Mouse (Mus musculus) megakaryocyte progenitor cell, adult 5-6 weeks (primary cell): ENCODE measurements around the gene Pdzd3. TPM values are rescaled to one million over a fixed set of nuclear protein-coding genes. Genes with fewer than 3 reads are reported as not detected.

Experiments used
- ATAC-seq: replicated peaks from 2 replicates; pipeline ENCODE4 v1.8.0; 2016; ENCODE audit warnings: mild to moderate bottlenecking, moderate TSS enrichment, inconsistent platforms; ENCODE audit not compliant: poor library complexity
- total RNA-seq, 2 experiments: library from RNA; stranded (forward) in 1 of 2; stranded (reverse) in 1 of 2; fragments of 157-497, 149-512 nt in 1 of 2; fragments of 200-1000 nt in 1 of 2; gene quantifications; 2 replicates each; pipeline versions ENCODE4 v1.2.3 to v1.2.4; 2015 to 2017

Gene Pdzd3
- total RNA-seq, 2 experiments from 2014 or later, result 0.35 TPM; not detected in 1

- no peak for ATAC-seq
Observed at GRCm38 (mm10) chr9:44209416-44209815, 41.9 kb downstream of the Pdzd3 start.

- no peak for ATAC-seq
Observed at GRCm38 (mm10) chr9:44207840-44208239, 43.4 kb downstream of the Pdzd3 start.

- ATAC-seq, result no peak
Observed at GRCm38 (mm10) chr9:44200458-44200857, 50.8 kb downstream of the Pdzd3 start.

- no peak for ATAC-seq
Observed at GRCm38 (mm10) chr9:44199580-44199979, 51.7 kb downstream of the Pdzd3 start.

- ATAC-seq, result no peak
Observed at GRCm38 (mm10) chr9:44199166-44199565, 52.1 kb downstream of the Pdzd3 start.

Other genes with a start within 250 kb of the Pdzd3 start
- gene Thy1, start 208.1 kb downstream of the Pdzd3 start, total RNA-seq (2015), result 0.32 and 1.1 TPM in 2 replicates
- gene Thy1, start 208.1 kb downstream of the Pdzd3 start, total RNA-seq (2017), result 0.21 and 1.2 TPM in 2 replicates
- gene Usp2, start 184.4 kb downstream of the Pdzd3 start, total RNA-seq (2015), result 5.5 and 16.4 TPM in 2 replicates
- 2.5 and 5.3 TPM in 2 replicates for gene Usp2, start 184.4 kb downstream of the Pdzd3 start, total RNA-seq (2017)
- gene Mfrp, start 149.7 kb downstream of the Pdzd3 start, total RNA-seq (2015), result not detected in 2 replicates
- gene Mfrp, start 149.7 kb downstream of the Pdzd3 start, total RNA-seq (2017), result 0.12 TPM in 1 of 2 replicates, not detected in the other
- not detected in 2 replicates for gene C1qtnf5, start 144.2 kb downstream of the Pdzd3 start, total RNA-seq (2015)
- gene C1qtnf5, start 144.2 kb downstream of the Pdzd3 start, total RNA-seq (2017), result not detected in 2 replicates
- not detected in 2 replicates for gene Gm49380, start 138.0 kb downstream of the Pdzd3 start, total RNA-seq (2015)
- not detected in 2 replicates for gene Gm49380, start 138.0 kb downstream of the Pdzd3 start, total RNA-seq (2017)
- gene Rnf26, start 138.0 kb downstream of the Pdzd3 start, total RNA-seq (2015), result 47.7 and 59.6 TPM in 2 replicates
- 19.1 and 21.2 TPM in 2 replicates for gene Rnf26, start 138.0 kb downstream of the Pdzd3 start, total RNA-seq (2017)
- gene Mcam, start 117.0 kb downstream of the Pdzd3 start, total RNA-seq (2015), result 0.12 TPM in 1 of 2 replicates, not detected in the other
- 0.14 TPM in 1 of 2 replicates, not detected in the other for gene Mcam, start 117.0 kb downstream of the Pdzd3 start, total RNA-seq (2017)
- 106 and 109 TPM in 2 replicates for gene Cbl, start 17.4 kb downstream of the Pdzd3 start, total RNA-seq (2015)
- 28.9 and 45.7 TPM in 2 replicates for gene Cbl, start 17.4 kb downstream of the Pdzd3 start, total RNA-seq (2017)
- gene Ccdc153, start 10.8 kb downstream of the Pdzd3 start, total RNA-seq (2015), result not detected in 2 replicates
- not detected in 2 replicates for gene Ccdc153, start 10.8 kb downstream of the Pdzd3 start, total RNA-seq (2017)
- 4.1 and 4.7 TPM in 2 replicates for gene Nlrx1, start 17.1 kb upstream of the Pdzd3 start, total RNA-seq (2015)
- gene Nlrx1, start 17.1 kb upstream of the Pdzd3 start, total RNA-seq (2017), result 3.4 and 8.3 TPM in 2 replicates
- gene Abcg4, start 37.1 kb upstream of the Pdzd3 start, total RNA-seq (2015), result 3.9 and 7.4 TPM in 2 replicates
- gene Abcg4, start 37.1 kb upstream of the Pdzd3 start, total RNA-seq (2017), result 1.6 and 2.5 TPM in 2 replicates
- gene Hinfp, start 54.2 kb upstream of the Pdzd3 start, total RNA-seq (2015), result 13.4 and 17.6 TPM in 2 replicates
- gene Hinfp, start 54.2 kb upstream of the Pdzd3 start, total RNA-seq (2017), result 17.4 and 20.4 TPM in 2 replicates
- gene C2cd2l, start 68.8 kb upstream of the Pdzd3 start, total RNA-seq (2015), result 3.9 and 13.2 TPM in 2 replicates
- 2.4 and 5.3 TPM in 2 replicates for gene C2cd2l, start 68.8 kb upstream of the Pdzd3 start, total RNA-seq (2017)
- gene Dpagt1, start 74.5 kb upstream of the Pdzd3 start, total RNA-seq (2015), result 50.3 and 54.8 TPM in 2 replicates
- 18.9 and 21.0 TPM in 2 replicates for gene Dpagt1, start 74.5 kb upstream of the Pdzd3 start, total RNA-seq (2017)
- gene H2afx, start 83.2 kb upstream of the Pdzd3 start, total RNA-seq (2015), result 109 and 111 TPM in 2 replicates
- gene H2afx, start 83.2 kb upstream of the Pdzd3 start, total RNA-seq (2017), result 270 and 329 TPM in 2 replicates
- 123 and 124 TPM in 2 replicates for gene Hmbs, start 92.8 kb upstream of the Pdzd3 start, total RNA-seq (2015)
- gene Hmbs, start 92.8 kb upstream of the Pdzd3 start, total RNA-seq (2017), result 46.4 and 55.8 TPM in 2 replicates
- 11.9 and 13.0 TPM in 2 replicates for gene Vps11, start 110.2 kb upstream of the Pdzd3 start, total RNA-seq (2015)
- 18.7 and 21.3 TPM in 2 replicates for gene Vps11, start 110.2 kb upstream of the Pdzd3 start, total RNA-seq (2017)
- 90.9 and 104 TPM in 2 replicates for gene Hyou1, start 128.0 kb upstream of the Pdzd3 start, total RNA-seq (2015)
- gene Hyou1, start 128.0 kb upstream of the Pdzd3 start, total RNA-seq (2017), result 172 and 175 TPM in 2 replicates
- 28.8 and 30.6 TPM in 2 replicates for gene Slc37a4, start 145.4 kb upstream of the Pdzd3 start, total RNA-seq (2015)
- gene Slc37a4, start 145.4 kb upstream of the Pdzd3 start, total RNA-seq (2017), result 24.9 and 40.9 TPM in 2 replicates
- 3,273 and 3,407 TPM in 2 replicates for gene Rps25, start 155.7 kb upstream of the Pdzd3 start, total RNA-seq (2015)
- gene Rps25, start 155.7 kb upstream of the Pdzd3 start, total RNA-seq (2017), result 2,047 and 2,155 TPM in 2 replicates
- 88.4 and 90.5 TPM in 2 replicates for gene Trappc4, start 156.1 kb upstream of the Pdzd3 start, total RNA-seq (2015)
- 25.6 and 26.0 TPM in 2 replicates for gene Trappc4, start 156.1 kb upstream of the Pdzd3 start, total RNA-seq (2017)
- 28.0 and 33.1 TPM in 2 replicates for gene Ccdc84, start 167.1 kb upstream of the Pdzd3 start, total RNA-seq (2015)
- 26.4 and 26.7 TPM in 2 replicates for gene Ccdc84, start 167.1 kb upstream of the Pdzd3 start, total RNA-seq (2017)
- not detected in 2 replicates for gene Foxr1, start 189.7 kb upstream of the Pdzd3 start, total RNA-seq (2015)
- not detected in 2 replicates for gene Foxr1, start 189.7 kb upstream of the Pdzd3 start, total RNA-seq (2017)
- not detected in 2 replicates for gene Upk2, start 203.5 kb upstream of the Pdzd3 start, total RNA-seq (2015)
- not detected in 2 replicates for gene Upk2, start 203.5 kb upstream of the Pdzd3 start, total RNA-seq (2017)
- gene Bcl9l, start 231.4 kb upstream of the Pdzd3 start, total RNA-seq (2015), result 4.3 and 4.5 TPM in 2 replicates
- gene Bcl9l, start 231.4 kb upstream of the Pdzd3 start, total RNA-seq (2017), result 1.6 and 1.8 TPM in 2 replicates